Mouse (Mus musculus) thymus, postnatal 10 days (tissue): ENCODE results near the gene Rad51b.

Experiments
- DNase-seq, 2 experiments: peaks; one replicate each; pipeline ENCODE4 v3.0.0; 2021; ENCODE audit warnings: low spot score in 2 of 2

The Rad51b gene

GRCm38 (mm10) chr12:79648812-79649700 lies 352.0 kb downstream of the Rad51b start:
- no peak for DNase-seq

- no peak for DNase-seq
These were observed 352.7 kb downstream of the Rad51b start for GRCm38 (mm10) chr12:79649796-79650195.

- no peak for DNase-seq
These were observed 358.1 kb downstream of the Rad51b start for GRCm38 (mm10) chr12:79655138-79655537.

GRCm38 (mm10) chr12:79658861-79659260 lies 361.8 kb downstream of the Rad51b start:
- no peak for DNase-seq

- no peak for DNase-seq
These were observed 364.2 kb downstream of the Rad51b start for GRCm38 (mm10) chr12:79661270-79661669.

- DNase-seq, result no peak
These were observed 366.2 kb downstream of the Rad51b start for GRCm38 (mm10) chr12:79663131-79663892.

- DNase-seq, result no peak
These were observed 367.0 kb downstream of the Rad51b start for GRCm38 (mm10) chr12:79663893-79664574.

- no peak for DNase-seq
These were observed 377.9 kb downstream of the Rad51b start for GRCm38 (mm10) chr12:79674846-79675439.

GRCm38 (mm10) chr12:79675440-79676176 lies 378.5 kb downstream of the Rad51b start:
- no peak for DNase-seq

- no peak for DNase-seq
These were observed 379.2 kb downstream of the Rad51b start for GRCm38 (mm10) chr12:79676251-79676650.

GRCm38 (mm10) chr12:79676896-79677295 lies 379.8 kb downstream of the Rad51b start:
- DNase-seq, result no peak

GRCm38 (mm10) chr12:79679251-79679901 lies 382.3 kb downstream of the Rad51b start:
- no peak for DNase-seq

GRCm38 (mm10) chr12:79679941-79680697 lies 383.0 kb downstream of the Rad51b start:
- no peak for DNase-seq

GRCm38 (mm10) chr12:79680698-79681072 lies 383.6 kb downstream of the Rad51b start:
- DNase-seq, result no peak

- DNase-seq, result no peak
These were observed 384.5 kb downstream of the Rad51b start for GRCm38 (mm10) chr12:79681571-79681970.

- no peak for DNase-seq
These were observed 386.3 kb downstream of the Rad51b start for GRCm38 (mm10) chr12:79683350-79683749.

GRCm38 (mm10) chr12:79683759-79684158 lies 386.7 kb downstream of the Rad51b start:
- no peak for DNase-seq

GRCm38 (mm10) chr12:79684338-79684737 lies 387.3 kb downstream of the Rad51b start:
- DNase-seq, result no peak

GRCm38 (mm10) chr12:79686594-79687325 lies 389.7 kb downstream of the Rad51b start:
- DNase-seq, result no peak
